In the genomic region with DNA sequence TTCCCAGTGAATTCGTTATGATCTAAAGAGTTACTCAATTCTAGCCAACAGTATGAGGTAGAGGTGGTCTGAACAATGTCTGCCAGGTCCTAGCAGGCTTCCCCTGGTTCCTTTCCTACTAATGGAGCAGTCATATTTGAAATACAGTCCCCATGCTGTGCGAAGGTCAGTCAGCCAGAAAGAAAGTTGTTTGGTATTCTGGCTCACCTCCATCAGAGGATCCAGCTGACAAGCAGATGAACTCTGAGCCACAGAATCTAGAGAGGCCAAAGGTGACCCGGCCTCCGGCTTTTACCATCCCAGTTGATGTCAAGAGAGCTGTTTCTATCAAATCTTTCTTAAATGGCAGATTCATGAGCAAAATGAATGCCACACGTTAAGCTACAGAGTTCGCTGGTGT, we compare ENCODE assay signal across 13 mouse cellular contexts.
"Had no signal": no experiment of that assay in that cellular context is flagged by ENCODE, and none has a peak within 500 bp of the region (broad histone marks: within the 10 kb centered on the region; RNA-seq: fewer than 3 reads in every experiment).

No protein-coding gene starts in this region.

- H3K4me2 ChIP-seq: limb, embryonic 15.5 days; liver, embryonic 13.5 days had no signal

- H3K4me1 ChIP-seq: limb, embryonic 15.5 days; liver, embryonic 13.5 days; midbrain, embryonic 10.5 days had no signal

- H3K27ac ChIP-seq: kidney, postnatal 0 days; limb, embryonic 15.5 days; liver, embryonic 13.5 days; midbrain, embryonic 10.5 days had no signal

- H3K36me3 ChIP-seq: limb, embryonic 15.5 days; liver, embryonic 13.5 days; midbrain, embryonic 10.5 days had no signal

- H3K9me3 ChIP-seq: limb, embryonic 15.5 days; liver, embryonic 13.5 days; midbrain, embryonic 10.5 days had no signal

- DNase-seq: liver, embryonic 13.5 days; lung, adult 18-20 months; lung, postnatal 36 days; midbrain, embryonic 14.5 days; retina, postnatal 1 day; right cerebral cortex, postnatal 4 days; spleen, adult 18-20 months; thymus, adult 18-20 months; thymus, postnatal 25 days had no signal

- ATAC-seq: intestine, embryonic 16.5 days had no signal

- H3K4me3 ChIP-seq: limb, embryonic 15.5 days; liver, embryonic 13.5 days; midbrain, embryonic 10.5 days had no signal

- H3K27me3 ChIP-seq: limb, embryonic 15.5 days; liver, embryonic 13.5 days had no signal

- H3K9ac ChIP-seq: limb, embryonic 15.5 days; liver, embryonic 13.5 days had no signal
